Mouse (Mus musculus) heart, embryonic 13.5 days (tissue): ENCODE measurements around the gene Abhd13. TPM values are rescaled to one million over a fixed set of nuclear protein-coding genes. Genes with fewer than 3 reads are reported as not detected.

Experiments used
- ATAC-seq: fragments of 200-750 bp; cut with Nextera tagmentation; 2 replicates; pipeline ENCODE4 v1.8.0; 2017; ENCODE audit warnings: moderate TSS enrichment; ENCODE audit not compliant: insufficient number of reproducible peaks, low FRiP score, low TSS enrichment; ENCODE audit errors: extremely low read depth
- H3K27ac ChIP-seq: fragments of 300-500 bp; sonication (generic); replicated peaks from 2 replicates; pipeline ENCODE4 v1.5.1; 2015; ENCODE audit warnings: moderate library complexity, mild to moderate bottlenecking, inconsistent platforms
- H3K27me3 ChIP-seq: fragments of 300-500 bp; sonication (generic); replicated peaks from 2 replicates; pipeline ENCODE4 v1.6.1; 2015; ENCODE audit warnings: mild to moderate bottlenecking, inconsistent platforms
- H3K36me3 ChIP-seq: fragments of 300-500 bp; sonication (generic); 2 replicates; pipeline ENCODE4 v1.6.1; 2015; ENCODE audit warnings: mild to moderate bottlenecking, inconsistent platforms
- H3K4me1 ChIP-seq: fragments of 300-500 bp; sonication (generic); 2 replicates; pipeline ENCODE4 v1.6.1; 2015; ENCODE audit warnings: inconsistent platforms
- H3K4me2 ChIP-seq: fragments of 300-500 bp; sonication (generic); 2 replicates; pipeline ENCODE4 v1.6.1; 2015; ENCODE audit warnings: inconsistent platforms, mild to moderate bottlenecking, moderate library complexity
- H3K4me3 ChIP-seq: fragments of 300-500 bp; sonication (generic); 2 replicates; pipeline ENCODE4 v1.5.1; 2015; ENCODE audit warnings: moderate library complexity, mild to moderate bottlenecking, inconsistent platforms
- H3K9ac ChIP-seq: fragments of 300-500 bp; sonication (generic); 2 replicates; pipeline ENCODE4 v1.6.1; 2015; ENCODE audit warnings: inconsistent platforms, mild to moderate bottlenecking, moderate library complexity
- H3K9me3 ChIP-seq: fragments of 300-500 bp; sonication (generic); 2 replicates; pipeline ENCODE4 v1.6.1; 2016; ENCODE audit warnings: inconsistent platforms
- WGBS: fragments of 180-500 bp; shearing (Covaris S2); methylation state at CpG from one replicate; pipeline ENCODE4 v1.1.7; 2015; ENCODE audit warnings: mixed read lengths; 5-methylcytosine and 5-hydroxymethylcytosine counted together
- polyA plus RNA-seq: library from polyadenylated mRNA; unstranded; fragments of >200 nt; fragmentation: Nextera tagmentation; extraction: Ambion mirVana; gene quantifications from 2 replicates; pipeline ENCODE4 v1.2.1, GENCODE M21; 2015

Gene Abhd13
- polyA plus RNA-seq, 1 experiment from 2014 or later, result 12.0 TPM

DNA sequence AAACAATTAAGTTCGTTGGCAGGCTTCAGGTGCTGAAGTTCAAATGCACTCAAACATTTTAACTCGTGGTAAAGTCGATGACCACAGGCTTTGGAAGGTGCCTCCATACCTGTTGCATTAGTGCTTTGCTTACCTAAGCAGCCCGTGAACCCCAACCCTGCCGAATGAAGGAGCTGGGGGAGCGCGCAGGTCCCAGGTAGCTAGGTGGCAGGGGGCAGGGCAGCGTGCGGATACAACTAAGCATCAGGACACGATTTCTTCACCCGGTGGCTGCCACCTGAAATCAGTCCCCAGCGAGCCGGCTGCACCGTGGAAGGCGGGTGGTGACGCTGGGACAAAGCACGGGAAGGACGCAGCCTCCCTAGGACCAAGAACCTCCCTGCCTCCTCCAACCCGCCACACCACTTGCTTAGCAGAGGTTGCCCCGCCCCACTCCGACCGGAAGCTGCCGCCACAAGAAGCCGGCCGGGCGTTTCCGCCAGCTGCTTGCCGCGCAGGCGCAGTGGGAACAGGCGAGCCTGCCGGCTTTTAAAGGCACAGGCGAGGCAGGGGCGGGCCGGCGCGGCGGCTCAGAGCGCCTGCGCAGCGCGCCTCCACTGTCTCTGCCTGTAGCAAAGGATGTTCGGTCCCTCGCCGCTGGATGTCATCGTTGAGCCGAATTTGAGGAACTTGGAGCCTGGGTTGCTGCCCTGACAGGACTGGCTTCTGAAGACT is 1.5 kb upstream of the Abhd13 start:
- under 1% methylated on average over 47 of the region's 47 CpGs for WGBS
- Histone ChIP-seq H3K27me3 (no peaks in the 10 kb centered on the region), H3K36me3 (peaks cover 26% of the 10 kb centered on the region), H3K27ac (0 out of 2 replicates have a peak overlapping the region, but pooled peaks have one; percentile 36), H3K9me3 (no peaks in the 10 kb centered on the region), H3K4me2 (peak overlapping the region; percentile 93), H3K9ac (peak overlapping the region; percentile 88), H3K4me1 (peaks cover 42% of the 10 kb centered on the region), H3K4me3 (peak overlapping the region; percentile 98)
- ATAC-seq, result peak; percentile 94

DNA sequence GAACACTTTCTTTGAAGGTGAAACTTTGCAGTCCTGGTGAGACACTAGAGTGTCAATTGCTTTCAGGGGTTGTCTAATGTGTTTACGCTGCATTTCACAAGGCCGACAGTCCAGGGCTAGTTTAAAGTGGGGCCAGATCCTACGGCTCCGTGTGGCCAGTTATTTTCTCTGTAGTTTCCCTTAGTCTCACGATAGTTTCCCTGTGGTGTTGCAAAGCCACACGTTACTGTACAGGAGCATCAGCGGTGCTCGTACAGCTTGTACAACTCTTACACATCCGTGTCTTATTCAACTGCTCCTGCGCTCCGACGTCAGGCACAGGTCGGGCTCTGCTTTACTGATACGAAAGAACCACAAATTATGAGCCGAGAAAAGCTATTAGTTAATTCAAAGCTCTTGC is 491 bp upstream of the Abhd13 start:
- 43% methylated on average over 15 of the region's 15 CpGs for WGBS

DNA sequence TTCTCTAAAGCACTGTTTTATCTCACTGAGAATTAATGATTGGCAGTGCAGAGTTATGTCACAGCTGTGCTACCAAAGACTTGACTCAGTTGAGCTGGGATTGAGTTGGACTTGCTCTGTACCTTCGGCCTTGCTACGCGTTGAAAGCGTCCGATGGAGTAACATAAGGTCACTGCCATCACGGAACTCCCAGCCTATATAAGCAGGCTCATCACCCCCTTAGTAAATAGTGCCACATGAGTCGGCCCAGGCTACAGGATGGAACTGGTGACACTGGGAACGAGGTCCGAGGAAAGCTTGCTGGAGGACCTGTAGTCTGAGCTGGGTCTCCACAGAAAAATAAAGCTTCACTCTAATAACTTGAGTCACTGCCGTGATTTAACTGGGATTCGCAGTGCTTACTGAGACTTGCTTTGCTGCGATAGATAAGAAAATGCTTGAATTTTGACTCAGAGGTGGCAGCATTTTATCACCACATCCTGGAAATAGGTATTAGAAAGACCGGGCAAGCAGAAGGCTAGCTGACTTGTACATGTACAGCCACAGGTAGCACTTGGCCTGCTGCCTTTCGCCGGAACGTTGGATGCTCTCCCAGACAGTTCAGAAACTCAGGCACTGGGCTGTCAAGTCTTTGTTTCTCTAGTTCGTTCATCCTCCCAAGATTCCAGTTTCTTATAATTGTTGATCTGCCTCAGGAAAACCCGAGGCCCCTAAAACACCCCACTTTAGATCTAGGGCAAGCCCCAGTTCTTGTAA is 1.1 kb downstream of the Abhd13 start:
- ATAC-seq, result no peak
- Histone ChIP-seq H3K4me3 (peak overlapping the region; percentile 98), H3K4me1 (peaks cover 43% of the 10 kb centered on the region), H3K4me2 (peak overlapping the region; percentile 93), H3K9me3 (no peaks in the 10 kb centered on the region), H3K27ac (no peak overlapping the region), H3K9ac (peak overlapping the region; percentile 95), H3K36me3 (peaks cover 10% of the 10 kb centered on the region), H3K27me3 (no peaks in the 10 kb centered on the region)
- WGBS, result 42% methylated on average over 18 of the region's 18 CpGs

More for the DNA sequence above, 491 bp upstream of the Abhd13 start:
- H3K4me3 ChIP-seq, result peak overlapping the region; percentile 98
- ATAC-seq, result no peak
- no peaks in the 10 kb centered on the region for H3K9me3 ChIP-seq
- H3K9ac ChIP-seq, result peak overlapping the region; percentile 95
- H3K27ac ChIP-seq, result peak overlapping the region; percentile 34
- H3K36me3 ChIP-seq, result peaks cover 17% of the 10 kb centered on the region
- no peaks in the 10 kb centered on the region for H3K27me3 ChIP-seq
- H3K4me1 ChIP-seq, result peaks cover 43% of the 10 kb centered on the region
- peak overlapping the region; percentile 93 for H3K4me2 ChIP-seq

DNA sequence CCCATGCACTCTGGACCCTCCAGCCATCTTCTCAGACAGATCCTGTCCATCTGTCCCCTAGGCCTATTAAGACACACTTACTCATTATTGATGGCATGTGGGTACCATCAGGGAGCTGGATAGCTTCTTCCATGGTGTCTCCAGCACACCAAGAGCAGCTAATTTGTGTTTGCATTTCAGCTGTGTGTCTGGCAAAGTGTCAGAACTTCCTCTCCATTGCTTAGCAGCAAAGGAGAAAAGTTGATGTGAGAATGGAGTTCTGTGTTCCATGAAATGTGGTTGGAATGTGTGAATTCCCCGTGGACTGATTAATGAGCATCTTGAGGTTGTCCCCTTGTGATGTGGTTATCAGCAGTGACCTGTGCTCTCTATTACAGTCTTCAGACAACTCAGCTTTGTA is 2.2 kb downstream of the Abhd13 start:
- 51% methylated on average over 1 of the region's 1 CpGs for WGBS
- no peak for ATAC-seq

DNA sequence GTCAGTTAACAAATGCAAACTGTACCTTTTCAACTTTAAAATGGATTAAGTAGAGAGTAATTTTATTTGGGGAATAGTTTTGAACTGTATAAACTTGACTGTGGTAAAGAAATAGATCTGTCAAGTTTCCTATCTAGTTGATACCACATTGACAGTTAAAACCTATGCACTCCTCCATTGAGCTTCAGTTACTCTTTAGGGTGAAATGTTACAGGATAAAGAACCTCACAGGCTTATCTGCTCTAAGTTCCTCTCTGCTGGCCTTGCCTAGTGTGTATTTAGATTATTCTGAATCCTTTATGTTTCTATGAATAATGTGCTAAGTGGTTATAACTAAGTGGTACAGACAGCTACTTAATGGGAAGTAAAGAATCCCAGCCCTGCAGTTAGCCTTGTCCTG is 2.7 kb downstream of the Abhd13 start:
- ATAC-seq, result no peak
- H3K36me3 ChIP-seq, result peaks cover 16% of the 10 kb centered on the region
- H3K27ac ChIP-seq, result no peak overlapping the region
- H3K4me2 ChIP-seq, result no peak overlapping the region
- no peak overlapping the region for H3K4me3 ChIP-seq
- H3K9me3 ChIP-seq, result no peaks in the 10 kb centered on the region
- no peak overlapping the region for H3K9ac ChIP-seq
- H3K27me3 ChIP-seq, result no peaks in the 10 kb centered on the region
- H3K4me1 ChIP-seq, result peaks cover 40% of the 10 kb centered on the region

More for the DNA sequence above, 2.2 kb downstream of the Abhd13 start:
- H3K4me3 ChIP-seq, result no peak overlapping the region
- peak overlapping the region; percentile 40; the same call in 1 of the 2 replicates for H3K9ac ChIP-seq
- H3K9me3 ChIP-seq, result no peaks in the 10 kb centered on the region
- peaks cover 16% of the 10 kb centered on the region for H3K36me3 ChIP-seq
- no peaks in the 10 kb centered on the region for H3K27me3 ChIP-seq
- H3K27ac ChIP-seq, result no peak overlapping the region
- no peak overlapping the region for H3K4me2 ChIP-seq
- H3K4me1 ChIP-seq, result peaks cover 43% of the 10 kb centered on the region

DNA sequence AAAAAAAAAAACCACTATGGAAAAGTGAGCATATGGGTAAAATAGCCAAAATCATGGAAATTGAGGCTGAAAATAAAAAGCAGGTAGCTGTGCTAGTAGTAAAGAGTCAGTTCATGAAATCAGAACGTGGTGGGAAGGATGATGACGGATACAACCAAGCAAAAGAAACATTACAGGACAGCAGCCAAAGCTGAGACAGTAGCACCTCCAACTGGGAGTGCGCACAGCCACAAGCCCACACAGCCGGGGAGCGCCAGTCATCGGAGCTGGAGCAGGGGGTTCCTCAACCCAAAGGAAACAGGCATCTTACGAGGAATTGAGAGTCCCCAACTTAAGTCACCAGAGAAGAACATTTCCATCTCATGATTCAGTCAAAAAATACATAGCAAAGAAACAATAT is 26.6 kb downstream of the Abhd13 start:
- no peak for ATAC-seq

DNA sequence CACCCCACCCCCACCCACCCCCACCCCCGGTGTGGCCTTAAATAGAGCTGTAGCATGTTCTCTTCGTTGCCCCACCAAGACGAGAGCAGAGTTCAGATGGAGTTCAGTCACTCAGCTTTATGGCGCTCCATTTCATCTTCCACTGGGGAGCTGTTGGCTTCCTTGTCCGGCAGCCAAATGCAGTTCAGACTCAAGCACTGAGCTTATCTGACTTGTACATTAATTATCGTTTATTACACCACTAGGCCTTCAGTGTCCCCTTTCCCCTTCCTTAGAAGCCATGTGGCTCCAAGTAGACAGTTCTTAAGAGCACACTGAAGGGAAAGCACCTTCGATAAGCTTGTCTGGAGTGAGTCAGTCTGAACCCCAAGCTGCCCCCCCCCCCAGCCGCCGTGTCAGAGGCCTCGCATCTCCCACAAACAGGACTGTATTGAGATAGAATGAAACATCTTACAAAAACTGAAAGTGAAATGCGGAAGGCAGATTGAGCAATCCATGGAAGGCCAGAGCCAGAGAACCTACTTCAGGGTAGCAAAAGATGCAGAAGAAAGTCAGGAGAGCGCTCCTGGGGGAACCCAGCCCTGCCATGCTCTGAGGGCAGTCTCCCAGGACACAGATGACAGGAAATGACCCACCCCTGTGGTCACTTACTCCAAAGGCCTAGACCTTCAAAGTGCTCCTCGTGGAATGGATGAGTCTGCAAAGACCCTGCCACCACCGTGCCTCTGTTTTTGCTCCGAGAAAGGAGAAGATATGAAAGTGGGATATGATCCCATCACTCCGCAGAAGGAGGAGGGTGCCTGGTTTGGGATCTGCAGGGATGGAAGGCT is 28.9 kb downstream of the Abhd13 start, which contains the start of gene Tnfsf13b:
TSS of gene Tnfsf13b (plus strand) at position 312 of the 830 bp plus-strand sequence.
- WGBS, result 56% methylated on average over 16 of the region's 16 CpGs
- H3K4me2 ChIP-seq, result peak within 1 kb of the TSS; percentile 87
- no peaks in the 10 kb centered on the region for H3K9me3 ChIP-seq
- no peaks in the 10 kb centered on the region for H3K36me3 ChIP-seq
- H3K4me1 ChIP-seq, result peaks cover 12% of the 10 kb centered on the region
- H3K9ac ChIP-seq, result peak within 1 kb of the TSS; percentile 74
- peaks cover 19% of the 10 kb centered on the region; the same call in 1 of the 2 replicates for H3K27me3 ChIP-seq
- H3K4me3 ChIP-seq, result peak within 1 kb of the TSS; percentile 54
- H3K27ac ChIP-seq, result no peak within 1 kb of the TSS
- ATAC-seq, result no peak

More for the DNA sequence above, 26.6 kb downstream of the Abhd13 start:
- H3K4me2 ChIP-seq, result no peak overlapping the region
- H3K9ac ChIP-seq, result no peak overlapping the region
- H3K9me3 ChIP-seq, result no peaks in the 10 kb centered on the region
- H3K36me3 ChIP-seq, result no peaks in the 10 kb centered on the region
- peaks cover 19% of the 10 kb centered on the region; the same call in 1 of the 2 replicates for H3K27me3 ChIP-seq
- H3K27ac ChIP-seq, result no peak overlapping the region
- H3K4me1 ChIP-seq, result peaks cover 12% of the 10 kb centered on the region
- WGBS, result 71% methylated on average over 7 of the region's 7 CpGs
- H3K4me3 ChIP-seq, result no peak overlapping the region

DNA sequence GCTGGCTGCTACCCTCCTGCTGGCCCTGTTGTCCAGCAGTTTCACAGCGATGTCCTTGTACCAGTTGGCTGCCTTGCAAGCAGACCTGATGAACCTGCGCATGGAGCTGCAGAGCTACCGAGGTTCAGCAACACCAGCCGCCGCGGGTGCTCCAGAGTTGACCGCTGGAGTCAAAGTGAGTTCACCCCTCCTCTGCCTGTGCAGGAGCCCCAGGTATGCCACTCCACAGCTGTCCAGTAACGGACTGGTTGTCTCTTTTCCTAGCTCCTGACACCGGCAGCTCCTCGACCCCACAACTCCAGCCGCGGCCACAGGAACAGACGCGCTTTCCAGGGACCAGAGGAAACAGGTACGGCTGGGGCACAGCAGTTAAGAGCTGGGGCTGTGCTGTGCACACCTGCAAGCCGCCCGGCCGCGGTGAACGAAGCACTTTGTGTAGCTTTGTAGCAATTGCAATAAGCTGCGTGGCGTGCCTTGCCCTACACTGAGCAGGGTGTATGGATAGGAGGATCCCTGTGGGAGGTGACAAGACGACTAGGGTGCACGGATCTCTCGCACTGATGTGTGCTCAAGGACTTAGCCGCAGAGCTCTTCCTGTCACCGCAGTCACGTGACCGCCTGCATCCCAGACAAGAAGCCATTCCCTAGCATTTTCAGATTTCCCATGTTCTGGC is 29.6 kb downstream of the Abhd13 start:
- no peaks in the 10 kb centered on the region for H3K36me3 ChIP-seq
- H3K9ac ChIP-seq, result peak overlapping the region; percentile 74
- no peak for ATAC-seq
- peaks cover 19% of the 10 kb centered on the region; the same call in 1 of the 2 replicates for H3K27me3 ChIP-seq
- H3K4me3 ChIP-seq, result peak overlapping the region; percentile 54
- WGBS, result 3% methylated on average over 29 of the region's 29 CpGs
- no peaks in the 10 kb centered on the region for H3K9me3 ChIP-seq
- peaks cover 12% of the 10 kb centered on the region for H3K4me1 ChIP-seq
- no peak overlapping the region for H3K27ac ChIP-seq
- H3K4me2 ChIP-seq, result peak overlapping the region; percentile 87

DNA sequence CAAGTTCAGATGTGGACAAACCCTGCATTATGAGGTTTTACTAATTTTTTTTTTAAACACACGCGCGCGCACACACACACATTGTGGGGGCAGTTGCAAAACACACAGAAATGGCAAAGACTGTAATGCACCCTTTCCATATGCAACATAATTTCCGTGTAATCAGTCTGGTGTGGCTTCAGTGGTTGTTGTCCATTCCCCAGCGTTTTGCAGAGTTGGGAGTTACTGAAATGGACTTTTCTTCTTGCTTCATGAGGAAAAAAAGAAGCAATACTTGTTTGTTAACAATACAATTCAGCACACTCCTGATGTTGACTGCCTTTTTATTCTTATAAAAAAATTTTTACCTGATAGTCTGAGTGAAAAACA is 30.1 kb downstream of the Abhd13 start:
- WGBS, result 34% methylated on average over 6 of the region's 6 CpGs
- Histone ChIP-seq H3K27me3 (peaks cover 19% of the 10 kb centered on the region; the same call in 1 of the 2 replicates), H3K4me1 (peaks cover 12% of the 10 kb centered on the region), H3K27ac (no peak overlapping the region), H3K36me3 (no peaks in the 10 kb centered on the region), H3K4me2 (peak overlapping the region; percentile 87), H3K9me3 (no peaks in the 10 kb centered on the region), H3K9ac (peak overlapping the region; percentile 74), H3K4me3 (peak overlapping the region; percentile 54)
- no peak for ATAC-seq

DNA sequence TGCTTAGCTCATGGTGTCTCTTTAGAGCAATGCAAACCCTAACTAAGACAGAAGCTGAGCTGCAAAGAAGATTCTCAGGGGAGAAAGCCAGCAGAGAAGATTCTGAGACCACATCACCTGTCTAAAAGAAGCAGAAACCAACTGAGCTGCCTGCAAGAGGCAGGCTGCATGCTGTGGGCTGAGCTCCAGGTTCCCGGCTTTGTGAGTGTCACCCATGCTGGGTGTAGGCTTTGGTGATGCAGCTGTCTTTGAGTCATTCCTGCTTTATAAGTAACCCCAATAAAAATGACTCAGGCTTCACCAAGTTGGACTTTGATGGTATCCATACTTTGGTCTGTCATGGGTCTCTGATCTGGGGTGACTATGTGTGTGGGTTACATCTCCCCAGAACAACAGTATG is 38.7 kb downstream of the Abhd13 start:
- ATAC-seq, result no peak
- H3K4me1 ChIP-seq, result peaks cover 6% of the 10 kb centered on the region; the same call in 1 of the 2 replicates
- H3K9me3 ChIP-seq, result no peaks in the 10 kb centered on the region
- no peak overlapping the region for H3K9ac ChIP-seq
- no peak overlapping the region for H3K27ac ChIP-seq
- H3K4me3 ChIP-seq, result no peak overlapping the region
- H3K36me3 ChIP-seq, result no peaks in the 10 kb centered on the region
- no peak overlapping the region for H3K4me2 ChIP-seq
- WGBS, result 75% methylated on average over 1 of the region's 1 CpGs
- no peaks in the 10 kb centered on the region for H3K27me3 ChIP-seq
